Mouse (Mus musculus) forebrain, embryonic 14.5 days (tissue): ENCODE results near the gene Sypl. TPM values are rescaled to one million over a fixed set of nuclear protein-coding genes. Genes with fewer than 3 reads are reported as not detected.

ENCODE experiments used
- ATAC-seq: fragments of 200-750 bp; cut with Nextera tagmentation; 2 replicates; pipeline ENCODE4 v1.8.0; 2017; ENCODE audit warnings: mild to moderate bottlenecking, moderate library complexity
- DNase-seq: peaks from one replicate; pipeline ENCODE4 v3.0.0-alpha.2; 2015; ENCODE audit warnings: low spot score
- H3K27ac ChIP-seq: fragments of 300-500 bp; sonication (generic); 2 replicates; pipeline ENCODE4 v1.5.1; 2014; ENCODE audit warnings: low read depth, mild to moderate bottlenecking, control low read depth, low read length, moderate library complexity
- H3K27me3 ChIP-seq: fragments of 300-500 bp; sonication (generic); replicated peaks from 2 replicates; pipeline ENCODE4 v1.6.1; 2014; ENCODE audit warnings: low read length, control low read depth, mixed read lengths; ENCODE audit not compliant: control insufficient read depth, insufficient read depth
- H3K36me3 ChIP-seq: fragments of 300-500 bp; sonication (generic); 2 replicates; pipeline ENCODE4 v1.6.1; 2014; ENCODE audit warnings: low read length, control low read depth; ENCODE audit not compliant: control insufficient read depth, insufficient read depth
- H3K4me1 ChIP-seq: fragments of 300-500 bp; sonication (generic); 2 replicates; pipeline ENCODE4 v1.6.1; 2014; ENCODE audit warnings: antibody characterized with exemption, low read length, control low read depth; ENCODE audit not compliant: control insufficient read depth, insufficient read depth
- H3K4me2 ChIP-seq: fragments of 300-500 bp; sonication (generic); 2 replicates; pipeline ENCODE4 v1.6.1; 2014; ENCODE audit warnings: mild to moderate bottlenecking, control low read depth, low read length
- H3K4me3 ChIP-seq: fragments of 300-500 bp; sonication (generic); 2 replicates; pipeline ENCODE4 v1.5.1; 2014; ENCODE audit warnings: low read depth, low read length, control low read depth
- H3K9ac ChIP-seq: fragments of 300-500 bp; sonication (generic); 2 replicates; pipeline ENCODE4 v1.6.1; 2014; ENCODE audit warnings: mild to moderate bottlenecking, low read length, control low read depth, moderate library complexity
- H3K9me3 ChIP-seq: fragments of 300-500 bp; sonication (generic); replicated peaks from 2 replicates; pipeline ENCODE4 v1.6.1; 2016; ENCODE audit warnings: low read length, control low read depth, mixed read lengths; ENCODE audit not compliant: control insufficient read depth
- WGBS: fragments of 180-500 bp; shearing (Covaris S2); extraction: QIAGEN DNeasy Blood & Tissue Kit; methylation state at CpG from one replicate; pipeline ENCODE4 v1.1.7; 2014; 5-methylcytosine and 5-hydroxymethylcytosine counted together
- polyA plus RNA-seq: library from polyadenylated mRNA; unstranded; fragments of >200 nt; fragmentation: Nextera tagmentation; extraction: Ambion mirVana; gene quantifications from 2 replicates; pipeline ENCODE4 v1.2.1, GENCODE M21; 2014

Gene Sypl
- polyA plus RNA-seq, 1 experiment from 2014 or later: 41.7 TPM

DNA sequence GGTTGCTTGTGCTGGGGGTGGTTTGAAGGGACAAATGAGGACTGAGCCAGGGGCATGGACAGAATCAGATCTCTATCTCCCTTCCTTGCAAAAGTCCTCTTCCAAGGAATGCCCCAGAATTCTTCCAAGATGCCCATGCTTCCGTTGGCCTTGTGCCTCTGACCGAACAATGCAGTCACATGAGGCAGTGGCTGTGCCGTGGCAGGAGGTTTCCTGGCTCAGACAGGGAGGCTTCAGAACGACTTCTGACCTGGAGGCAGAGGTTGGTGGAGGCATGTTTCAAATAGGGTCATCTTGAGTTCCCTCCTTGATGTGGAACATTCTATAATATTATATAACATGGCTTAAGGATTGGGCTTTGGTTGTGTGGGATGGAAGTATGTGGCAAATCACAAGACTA lies 64.9 kb downstream of the Sypl start:
- no peak overlapping the region for H3K9ac ChIP-seq
- no peak for DNase-seq
- no peak overlapping the region for H3K27ac ChIP-seq
- WGBS: 79% methylated on average over 4 of the region's 4 CpGs
- no peak overlapping the region for H3K4me3 ChIP-seq
- H3K9me3 ChIP-seq: no peaks in the 10 kb centered on the region
- no peak for ATAC-seq
- H3K27me3 ChIP-seq: no peaks in the 10 kb centered on the region
- H3K4me2 ChIP-seq: no peak overlapping the region
- H3K36me3 ChIP-seq: no peaks in the 10 kb centered on the region
- peaks cover 8% of the 10 kb centered on the region for H3K4me1 ChIP-seq

DNA sequence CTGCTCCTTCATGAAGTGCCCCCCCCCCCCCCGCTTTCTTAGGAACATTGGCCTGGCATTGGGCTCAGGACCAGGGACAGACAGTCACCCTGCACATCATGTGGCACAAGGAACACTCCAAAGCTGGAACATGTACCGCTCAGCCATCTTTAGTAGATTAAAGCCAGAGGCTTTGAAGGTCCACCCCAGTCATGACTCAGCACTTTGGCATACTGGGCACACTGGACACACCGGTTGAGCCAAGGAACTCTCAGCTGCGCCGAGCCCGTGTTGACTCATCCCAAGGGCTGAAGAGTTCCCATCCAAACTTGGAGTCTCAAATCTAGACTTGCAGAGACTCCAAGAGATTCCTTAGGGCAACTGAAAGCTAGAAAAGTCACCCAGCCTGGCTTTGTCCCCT lies 66.3 kb downstream of the Sypl start:
- no peaks in the 10 kb centered on the region for H3K36me3 ChIP-seq
- no peak overlapping the region for H3K27ac ChIP-seq
- H3K9me3 ChIP-seq: no peaks in the 10 kb centered on the region
- H3K9ac ChIP-seq: no peak overlapping the region
- H3K27me3 ChIP-seq: no peaks in the 10 kb centered on the region
- DNase-seq (no peak), ATAC-seq (no peak)
- H3K4me3 ChIP-seq: no peak overlapping the region
- peaks cover 3% of the 10 kb centered on the region for H3K4me1 ChIP-seq
- H3K4me2 ChIP-seq: no peak overlapping the region
- WGBS: 89% methylated on average over 6 of the region's 6 CpGs

GRCm38 (mm10) chr12:33021140-33021539 lies 67.4 kb downstream of the Sypl start:
- ATAC-seq: no peak
- no peaks in the 10 kb centered on the region for H3K36me3 ChIP-seq
- DNase-seq: no peak
- no peak overlapping the region for H3K27ac ChIP-seq
- no peaks in the 10 kb centered on the region for H3K27me3 ChIP-seq
- no peak overlapping the region for H3K4me2 ChIP-seq
- H3K9me3 ChIP-seq: no peaks in the 10 kb centered on the region
- H3K4me3 ChIP-seq: no peak overlapping the region
- 92% methylated on average over 9 of the region's 9 CpGs for WGBS
- no peak overlapping the region for H3K9ac ChIP-seq
- H3K4me1 ChIP-seq: no peaks in the 10 kb centered on the region

GRCm38 (mm10) chr12:33021751-33022150 lies 68.1 kb downstream of the Sypl start:
- Histone ChIP-seq H3K36me3 (no peaks in the 10 kb centered on the region), H3K27me3 (no peaks in the 10 kb centered on the region), H3K4me3 (no peak overlapping the region), H3K4me2 (no peak overlapping the region), H3K9ac (no peak overlapping the region), H3K4me1 (no peaks in the 10 kb centered on the region), H3K9me3 (no peaks in the 10 kb centered on the region), H3K27ac (no peak overlapping the region)
- 94% methylated on average over 4 of the region's 4 CpGs for WGBS
- DNase-seq (no peak), ATAC-seq (no peak)

- Histone ChIP-seq H3K4me1 (0 out of 2 replicates have a peak, but pooled peaks cover 5% of the 10 kb centered on the region), H3K27ac (no peak overlapping the region), H3K9ac (no peak overlapping the region), H3K9me3 (no peaks in the 10 kb centered on the region), H3K36me3 (no peaks in the 10 kb centered on the region), H3K27me3 (peaks cover under 1% of the 10 kb centered on the region; the same call in 1 of the 2 replicates), H3K4me2 (no peak overlapping the region), H3K4me3 (no peak overlapping the region)
- no peak for DNase-seq
- ATAC-seq: no peak
- WGBS: 89% methylated on average over 6 of the region's 6 CpGs
Observed at GRCm38 (mm10) chr12:33024524-33024923, 70.8 kb downstream of the Sypl start.

GRCm38 (mm10) chr12:33027093-33027492 lies 73.4 kb downstream of the Sypl start:
- peaks cover 16% of the 10 kb centered on the region for H3K27me3 ChIP-seq
- H3K36me3 ChIP-seq: no peaks in the 10 kb centered on the region
- no peak overlapping the region for H3K4me3 ChIP-seq
- no peaks in the 10 kb centered on the region for H3K9me3 ChIP-seq
- DNase-seq (peak; percentile 94), ATAC-seq (peak; percentile 74)
- 2% methylated on average over 10 of the region's 10 CpGs for WGBS
- H3K9ac ChIP-seq: no peak overlapping the region
- no peak overlapping the region for H3K4me2 ChIP-seq
- 0 out of 2 replicates have a peak, but pooled peaks cover 5% of the 10 kb centered on the region for H3K4me1 ChIP-seq
- no peak overlapping the region for H3K27ac ChIP-seq

- ATAC-seq (no peak), DNase-seq (no peak)
- 54% methylated on average over 10 of the region's 10 CpGs for WGBS
- peaks cover 26% of the 10 kb centered on the region for H3K27me3 ChIP-seq
- H3K9me3 ChIP-seq: no peaks in the 10 kb centered on the region
- no peak overlapping the region for H3K4me2 ChIP-seq
- H3K36me3 ChIP-seq: no peaks in the 10 kb centered on the region
- no peak overlapping the region for H3K4me3 ChIP-seq
- H3K9ac ChIP-seq: no peak overlapping the region
- H3K27ac ChIP-seq: no peak overlapping the region
- 0 out of 2 replicates have a peak, but pooled peaks cover 5% of the 10 kb centered on the region for H3K4me1 ChIP-seq
Observed at GRCm38 (mm10) chr12:33028109-33028691, 74.5 kb downstream of the Sypl start.

DNA sequence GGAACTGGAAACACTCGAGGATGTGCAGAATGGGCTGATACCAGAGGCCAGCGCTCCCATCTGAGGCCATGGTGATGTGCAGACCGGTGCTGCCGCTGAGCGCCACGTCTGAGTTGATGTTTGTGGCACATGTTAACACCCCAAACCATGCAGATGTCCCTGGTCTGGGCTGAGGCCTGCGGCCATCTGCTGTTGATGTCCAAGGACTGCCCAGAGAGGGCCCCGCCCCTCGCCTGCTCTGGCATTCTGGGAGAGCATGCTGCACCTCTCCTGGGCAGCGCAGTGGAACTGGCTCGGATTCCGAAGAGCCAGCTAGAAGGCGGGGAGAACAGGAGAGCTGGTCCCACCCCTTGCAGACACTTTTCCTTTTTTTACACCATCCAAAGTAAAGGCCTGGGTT lies 75.0 kb downstream of the Sypl start:
- DNase-seq: no peak
- Histone ChIP-seq H3K27me3 (peaks cover 31% of the 10 kb centered on the region), H3K36me3 (no peaks in the 10 kb centered on the region), H3K9me3 (no peaks in the 10 kb centered on the region), H3K27ac (no peak overlapping the region), H3K9ac (no peak overlapping the region), H3K4me2 (no peak overlapping the region), H3K4me1 (0 out of 2 replicates have a peak, but pooled peaks cover 5% of the 10 kb centered on the region), H3K4me3 (no peak overlapping the region)
- no peak for ATAC-seq
- WGBS: 60% methylated on average over 13 of the region's 13 CpGs
